Mouse (Mus musculus): ENCODE results near the gene Cpne9.

DNA sequence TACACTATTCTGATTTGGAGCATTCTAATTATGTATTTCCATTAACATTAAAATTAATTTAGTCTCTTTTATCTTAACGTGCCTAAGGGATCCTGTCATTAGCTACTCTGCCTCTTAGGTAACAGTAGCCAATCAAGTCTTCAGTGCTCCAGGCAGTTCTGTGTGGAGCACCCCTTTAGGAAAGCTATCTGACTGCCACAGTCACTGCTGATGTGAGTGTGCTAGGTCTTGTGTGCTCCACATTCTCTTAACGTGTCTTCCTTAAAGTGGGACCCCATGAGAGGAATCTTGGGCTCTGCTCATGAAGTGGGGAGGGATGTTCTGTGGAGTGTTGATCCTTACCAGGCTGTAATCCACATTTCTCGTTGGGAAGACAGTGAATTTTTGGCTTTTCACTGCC lies 9.7 kb upstream of the Cpne9 start:
- no peak for TF ChIP-seq CTCF (IDR thresholded peaks at IDR 0.05; ENCODE audit: low read depth)
- no peak for TF ChIP-seq EP300 (IDR thresholded peaks at IDR 0.05; ENCODE audit: low read depth)

All from liver, embryonic 14.5 days (tissue).